Mouse (Mus musculus): ENCODE data around the gene Zc3h13. TPM values are rescaled to one million over a fixed set of nuclear protein-coding genes. Genes with fewer than 3 reads are reported as not detected.

The Zc3h13 gene
- total RNA-seq, 2 experiments from 2014 or later = 60.0 to 67.2 TPM

- Histone ChIP-seq H3K4me3 (no peak overlapping the region), H3K27ac (no peak overlapping the region)
- TF ChIP-seq CTCF (conservative IDR thresholded peaks at IDR 0.05) = no peak
- peak in 1 of 2 experiments; percentile 8 for DNase-seq (ENCODE audit: low spot score in 2 of 2)
Measured at GRCm38 (mm10) chr14:75280406-75280805, 3.8 kb upstream of the Zc3h13 start.

- no peak for TF ChIP-seq CTCF (conservative IDR thresholded peaks at IDR 0.05)
- Histone ChIP-seq H3K4me3 (peak overlapping the region; percentile 90), H3K27ac (peak overlapping the region; percentile 97)
- DNase-seq (ENCODE audit: low spot score in 2 of 2) = no peak
Measured at GRCm38 (mm10) chr14:75283609-75284192, 472 bp upstream of the Zc3h13 start.

GRCm38 (mm10) chr14:75301081-75301480, 16.9 kb downstream of the Zc3h13 start:
- Histone ChIP-seq H3K27ac (no peak overlapping the region), H3K4me3 (no peak overlapping the region)
- DNase-seq (ENCODE audit: low spot score in 2 of 2) = no peak
- no peak for TF ChIP-seq CTCF (conservative IDR thresholded peaks at IDR 0.05)

- Histone ChIP-seq H3K27ac (no peak overlapping the region), H3K4me3 (no peak overlapping the region)
- no peak for DNase-seq (ENCODE audit: low spot score in 2 of 2)
- no peak for TF ChIP-seq CTCF (conservative IDR thresholded peaks at IDR 0.05)
Measured at GRCm38 (mm10) chr14:75303807-75304206, 19.6 kb downstream of the Zc3h13 start.

- no peak for TF ChIP-seq CTCF (conservative IDR thresholded peaks at IDR 0.05)
- H3K4me3 ChIP-seq = no peak overlapping the region
Measured at GRCm38 (mm10) chr14:75307855-75308254, 23.7 kb downstream of the Zc3h13 start.

GRCm38 (mm10) chr14:75309336-75309992, 25.3 kb downstream of the Zc3h13 start:
- peak; percentile 68 for TF ChIP-seq CTCF (conservative IDR thresholded peaks at IDR 0.05)
- DNase-seq (ENCODE audit: low spot score in 2 of 2) = no peak
- Histone ChIP-seq H3K27ac (no peak overlapping the region), H3K4me3 (no peak overlapping the region)

More at GRCm38 (mm10) chr14:75307855-75308254, 23.7 kb downstream of the Zc3h13 start:
- DNase-seq (ENCODE audit: low spot score in 2 of 2) = no peak
- no peak overlapping the region for H3K27ac ChIP-seq

GRCm38 (mm10) chr14:75314484-75314883, 30.3 kb downstream of the Zc3h13 start:
- no peak for DNase-seq (ENCODE audit: low spot score in 2 of 2)
- no peak overlapping the region for H3K27ac ChIP-seq
- H3K4me3 ChIP-seq = no peak overlapping the region
- TF ChIP-seq CTCF (conservative IDR thresholded peaks at IDR 0.05) = no peak

- DNase-seq (ENCODE audit: low spot score in 2 of 2) = no peak
- TF ChIP-seq CTCF (conservative IDR thresholded peaks at IDR 0.05) = no peak
- no peak overlapping the region for H3K4me3 ChIP-seq
Measured at GRCm38 (mm10) chr14:75318736-75319135, 34.6 kb downstream of the Zc3h13 start.

GRCm38 (mm10) chr14:75320269-75320668, 36.1 kb downstream of the Zc3h13 start:
- no peak for DNase-seq (ENCODE audit: low spot score in 2 of 2)
- no peak for TF ChIP-seq CTCF (conservative IDR thresholded peaks at IDR 0.05)
- no peak overlapping the region for H3K4me3 ChIP-seq
- H3K27ac ChIP-seq = no peak overlapping the region

More at GRCm38 (mm10) chr14:75318736-75319135, 34.6 kb downstream of the Zc3h13 start:
- H3K27ac ChIP-seq = no peak overlapping the region

- no peak for DNase-seq (ENCODE audit: low spot score in 2 of 2)
- no peak for TF ChIP-seq CTCF (conservative IDR thresholded peaks at IDR 0.05)
- H3K4me3 ChIP-seq = no peak overlapping the region
- H3K27ac ChIP-seq = no peak overlapping the region
Measured at GRCm38 (mm10) chr14:75323354-75323753, 39.2 kb downstream of the Zc3h13 start.

GRCm38 (mm10) chr14:75328062-75328461, 43.9 kb downstream of the Zc3h13 start:
- H3K4me3 ChIP-seq = no peak overlapping the region
- no peak for DNase-seq (ENCODE audit: low spot score in 2 of 2)
- no peak overlapping the region for H3K27ac ChIP-seq
- TF ChIP-seq CTCF (conservative IDR thresholded peaks at IDR 0.05) = no peak

GRCm38 (mm10) chr14:75330621-75331020, 46.4 kb downstream of the Zc3h13 start:
- no peak for DNase-seq (ENCODE audit: low spot score in 2 of 2)
- TF ChIP-seq CTCF (conservative IDR thresholded peaks at IDR 0.05) = peak; percentile 74
- Histone ChIP-seq H3K27ac (no peak overlapping the region), H3K4me3 (no peak overlapping the region)

- DNase-seq (ENCODE audit: low spot score in 2 of 2) = no peak
- H3K27ac ChIP-seq = no peak overlapping the region
- no peak for TF ChIP-seq CTCF (conservative IDR thresholded peaks at IDR 0.05)
- no peak overlapping the region for H3K4me3 ChIP-seq
Measured at GRCm38 (mm10) chr14:75334321-75334720, 50.1 kb downstream of the Zc3h13 start.

- Histone ChIP-seq H3K4me3 (no peak overlapping the region), H3K27ac (no peak overlapping the region)
- TF ChIP-seq CTCF (conservative IDR thresholded peaks at IDR 0.05) = no peak
- no peak for DNase-seq (ENCODE audit: low spot score in 2 of 2)
Measured at GRCm38 (mm10) chr14:75337884-75338283, 53.7 kb downstream of the Zc3h13 start.

Data from layer of hippocampus, adult 2 months (tissue).